Mouse (Mus musculus) kidney, embryonic 14.5 days (tissue): ENCODE measurements at regions not wholly inside any gene's neighbourhood (a gene's known extent, or its start where the extent isn't known, plus 50 kb on each side); places are given as distances from the start of the nearest gene placed in this dataset.
A peak's percentile ranks its signal among the peaks of the same experiment; 100 is the strongest.

Experiments
- ATAC-seq: fragments of 200-750 bp; cut with Nextera tagmentation; 2 replicates; pipeline ENCODE4 v1.8.0; 2017; ENCODE audit warnings: moderate number of reproducible peaks, mild to moderate bottlenecking, moderate TSS enrichment, moderate library complexity; ENCODE audit not compliant: low FRiP score, low TSS enrichment
- H3K27ac ChIP-seq: fragments of 300-500 bp; sonication (generic); 2 replicates; pipeline ENCODE4 v1.5.1; 2014; ENCODE audit warnings: low read depth, mild to moderate bottlenecking, low read length, moderate library complexity, mixed read lengths
- H3K27me3 ChIP-seq: fragments of 300-500 bp; sonication (generic); 2 replicates; pipeline ENCODE4 v1.6.1; 2014; ENCODE audit warnings: mild to moderate bottlenecking, low read length; ENCODE audit not compliant: control insufficient read depth, insufficient read depth
- H3K36me3 ChIP-seq: fragments of 300-500 bp; sonication (generic); 2 replicates; pipeline ENCODE4 v1.6.1; 2014; ENCODE audit warnings: low read length, mixed read lengths; ENCODE audit not compliant: control insufficient read depth, insufficient read depth
- H3K4me1 ChIP-seq: fragments of 300-500 bp; sonication (generic); 2 replicates; pipeline ENCODE4 v1.6.1; 2014; ENCODE audit warnings: low read length, mixed read lengths; ENCODE audit not compliant: control insufficient read depth, insufficient read depth
- H3K4me2 ChIP-seq: fragments of 300-500 bp; sonication (generic); replicated peaks from 2 replicates; pipeline ENCODE4 v1.6.1; 2014; ENCODE audit warnings: low read depth, mild to moderate bottlenecking, low read length
- H3K4me3 ChIP-seq: fragments of 300-500 bp; sonication (generic); 2 replicates; pipeline ENCODE4 v1.5.1; 2014; ENCODE audit warnings: mild to moderate bottlenecking, low read length
- H3K9ac ChIP-seq: fragments of 300-500 bp; sonication (generic); 2 replicates; pipeline ENCODE4 v1.6.1; 2014; ENCODE audit warnings: low read depth, mild to moderate bottlenecking, low read length, moderate library complexity
- H3K9me3 ChIP-seq: fragments of 300-500 bp; sonication (generic); 2 replicates; pipeline ENCODE4 v1.6.1; 2016; ENCODE audit warnings: low read length; ENCODE audit not compliant: control insufficient read depth
- WGBS: fragments of 180-500 bp; shearing (Covaris S2); extraction: QIAGEN DNeasy Blood & Tissue Kit; methylation state at CpG from one replicate; pipeline ENCODE4 v1.1.7; 2014; 5-methylcytosine and 5-hydroxymethylcytosine counted together

DNA sequence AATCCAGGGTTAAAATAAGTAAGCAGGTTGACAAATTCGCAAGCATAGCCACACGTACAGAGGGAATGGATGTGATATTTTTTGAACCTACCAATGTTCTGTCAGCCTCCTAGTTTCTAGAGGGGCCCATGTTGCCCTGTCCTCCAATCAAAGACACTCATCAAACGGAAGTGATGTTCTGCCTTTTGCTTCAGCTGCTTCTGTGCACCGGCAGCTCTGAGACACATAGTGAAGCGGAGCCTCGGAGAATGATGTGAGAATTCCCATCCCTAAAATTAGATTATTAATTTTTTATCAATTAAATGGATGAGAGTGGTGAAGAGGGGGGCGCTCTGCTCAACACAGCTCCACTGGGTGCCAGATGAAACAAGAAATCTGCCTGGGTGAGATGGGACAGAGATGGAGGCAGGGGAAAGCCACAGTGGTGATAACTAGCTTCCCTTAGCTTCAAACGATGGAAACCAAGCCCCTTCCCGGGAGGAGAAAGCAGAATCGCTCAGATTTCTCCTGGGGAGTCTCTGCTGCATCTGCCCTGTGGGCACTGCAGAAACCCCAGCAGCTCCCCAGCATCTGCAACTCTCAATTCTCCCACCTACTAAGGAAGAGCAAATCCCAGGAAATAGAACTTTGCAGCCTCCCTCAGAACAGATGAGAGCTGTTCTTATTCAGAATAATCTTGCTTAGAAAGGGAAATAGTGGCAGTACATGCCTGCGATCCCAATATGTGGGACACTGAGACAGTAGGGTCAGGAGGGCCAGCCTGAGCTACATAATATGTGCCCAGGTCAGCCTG is 391.7 kb upstream of the Clint1 start:
- no peaks in the 10 kb centered on the region for H3K9me3 ChIP-seq
- no peak overlapping the region for H3K9ac ChIP-seq
- no peak overlapping the region for H3K4me3 ChIP-seq
- H3K4me1 ChIP-seq, result peaks cover 4% of the 10 kb centered on the region; the same call in 1 of the 2 replicates
- no peak for ATAC-seq
- no peak overlapping the region for H3K4me2 ChIP-seq
- 87% methylated on average over 11 of the region's 11 CpGs for WGBS
- no peak overlapping the region for H3K27ac ChIP-seq
- no peaks in the 10 kb centered on the region for H3K36me3 ChIP-seq
- no peaks in the 10 kb centered on the region for H3K27me3 ChIP-seq

DNA sequence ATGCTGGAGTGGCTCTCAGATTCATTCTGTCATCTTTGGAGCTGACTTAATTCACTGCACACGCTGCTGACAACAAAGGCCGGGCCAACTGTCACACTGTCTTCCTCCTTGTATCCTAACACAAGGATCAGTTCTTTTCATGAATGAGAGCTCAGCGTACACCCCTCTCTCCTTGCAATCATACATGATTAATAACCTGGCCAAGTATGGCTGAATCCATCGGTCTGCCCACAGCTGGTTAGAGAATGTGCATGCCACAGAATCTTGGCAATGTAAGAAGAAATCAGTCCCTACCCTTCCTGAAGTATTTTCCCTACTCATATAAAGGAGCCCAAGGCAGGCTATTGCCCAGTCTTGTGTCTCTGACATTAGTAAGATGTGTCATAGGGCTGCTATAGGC is 387.4 kb upstream of the Clint1 start:
- Histone ChIP-seq H3K4me3 (no peak overlapping the region), H3K4me1 (no peaks in the 10 kb centered on the region; the same call in 1 of the 2 replicates), H3K27ac (no peak overlapping the region), H3K9me3 (no peaks in the 10 kb centered on the region), H3K9ac (no peak overlapping the region), H3K36me3 (no peaks in the 10 kb centered on the region), H3K27me3 (no peaks in the 10 kb centered on the region), H3K4me2 (no peak overlapping the region)
- 76% methylated on average over 4 of the region's 4 CpGs for WGBS
- no peak for ATAC-seq

DNA sequence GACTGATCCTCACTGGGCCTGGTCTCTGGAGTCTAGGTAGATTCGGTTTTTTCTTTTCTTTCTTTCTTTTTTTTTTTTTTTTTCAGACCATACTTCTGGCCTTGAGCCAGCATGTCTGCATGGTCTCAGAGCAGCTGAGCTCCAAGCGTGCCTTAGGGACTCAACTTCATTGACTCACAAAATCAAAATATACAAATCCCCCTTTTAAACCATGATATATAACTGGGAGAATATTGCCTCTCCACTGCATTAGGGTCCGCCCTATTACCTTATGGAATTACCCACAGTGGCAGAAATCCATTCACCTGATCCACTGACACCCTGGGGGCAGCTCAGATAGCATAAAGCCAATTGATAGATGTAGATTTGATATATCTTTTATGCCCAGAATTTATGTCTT is 385.5 kb upstream of the Clint1 start:
- no peak overlapping the region for H3K4me2 ChIP-seq
- H3K4me3 ChIP-seq, result no peak overlapping the region
- H3K27me3 ChIP-seq, result no peaks in the 10 kb centered on the region
- H3K36me3 ChIP-seq, result no peaks in the 10 kb centered on the region
- no peak overlapping the region for H3K27ac ChIP-seq
- ATAC-seq, result no peak
- H3K4me1 ChIP-seq, result no peaks in the 10 kb centered on the region; the same call in 1 of the 2 replicates
- no peaks in the 10 kb centered on the region for H3K9me3 ChIP-seq
- H3K9ac ChIP-seq, result no peak overlapping the region
- WGBS, result 50% methylated on average over 3 of the region's 3 CpGs

DNA sequence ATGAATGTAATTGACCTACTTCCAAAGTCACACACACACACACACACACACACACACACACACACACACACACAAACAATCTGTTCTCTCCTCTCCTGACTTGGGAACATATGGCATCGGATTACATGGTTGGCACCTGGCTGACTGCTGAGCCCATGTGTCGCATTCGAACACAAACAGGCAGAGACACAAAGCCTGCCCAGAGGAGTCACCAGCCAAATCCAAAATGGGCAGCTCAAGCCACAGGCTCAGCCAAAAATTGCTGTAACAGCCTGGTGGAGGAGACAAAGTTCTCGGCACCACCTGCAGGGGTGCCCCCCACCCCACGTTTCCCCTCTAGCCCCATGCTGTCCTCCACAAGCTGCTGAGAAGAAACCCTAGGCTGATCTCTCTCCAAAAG is 379.7 kb upstream of the Clint1 start:
- Histone ChIP-seq H3K27ac (no peak overlapping the region), H3K36me3 (no peaks in the 10 kb centered on the region), H3K27me3 (no peaks in the 10 kb centered on the region), H3K9ac (no peak overlapping the region), H3K9me3 (no peaks in the 10 kb centered on the region), H3K4me2 (no peak overlapping the region), H3K4me3 (no peak overlapping the region), H3K4me1 (no peaks in the 10 kb centered on the region)
- no peak for ATAC-seq
- WGBS, result 58% methylated on average over 5 of the region's 5 CpGs

DNA sequence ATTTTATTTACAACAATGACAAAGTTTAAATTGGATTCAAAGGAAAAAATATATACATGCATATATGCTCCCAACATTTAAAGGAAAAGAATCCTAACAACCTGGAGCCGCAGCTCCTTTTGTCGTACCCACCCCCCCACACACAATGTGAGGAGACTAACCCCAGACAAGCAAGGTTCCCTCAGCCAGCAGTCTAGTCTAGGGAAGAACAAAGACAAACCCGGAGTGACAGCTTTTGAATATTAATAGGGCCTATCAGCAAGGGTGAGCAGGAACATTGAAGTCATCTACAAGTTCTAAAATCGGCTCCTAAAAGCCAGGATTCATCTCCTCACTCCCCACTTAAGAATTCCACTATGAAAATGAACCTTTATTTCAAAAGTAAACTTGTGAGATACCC is 374.9 kb upstream of the Clint1 start:
- H3K4me1 ChIP-seq, result no peaks in the 10 kb centered on the region
- no peak for ATAC-seq
- no peak overlapping the region for H3K27ac ChIP-seq
- no peaks in the 10 kb centered on the region for H3K36me3 ChIP-seq
- WGBS, result 77% methylated on average over 4 of the region's 4 CpGs
- no peak overlapping the region for H3K4me2 ChIP-seq
- H3K9ac ChIP-seq, result no peak overlapping the region
- no peaks in the 10 kb centered on the region for H3K9me3 ChIP-seq
- no peak overlapping the region for H3K4me3 ChIP-seq
- H3K27me3 ChIP-seq, result no peaks in the 10 kb centered on the region

DNA sequence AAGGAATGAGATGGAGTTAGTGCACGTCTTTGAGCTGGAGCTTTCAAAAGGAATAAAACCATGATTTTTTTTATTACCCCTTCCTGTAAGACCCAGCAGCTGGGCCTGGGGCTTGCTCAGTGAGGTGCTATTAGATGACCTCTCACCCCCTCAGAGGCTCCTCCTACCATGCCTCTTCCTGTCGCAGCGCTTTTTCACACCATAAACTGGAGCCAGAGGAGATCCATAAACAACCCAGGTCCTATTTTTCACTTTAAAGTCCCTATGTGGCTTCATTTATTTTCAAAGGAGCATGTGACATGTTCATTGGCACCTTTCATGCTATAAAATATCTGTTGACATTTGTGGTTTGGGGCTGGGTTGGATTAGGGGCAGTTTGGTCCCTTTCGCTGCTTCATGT is 365.9 kb upstream of the Clint1 start:
- ATAC-seq, result no peak
- H3K4me2 ChIP-seq, result no peak overlapping the region
- WGBS, result 43% methylated on average over 4 of the region's 4 CpGs
- no peak overlapping the region for H3K27ac ChIP-seq
- no peaks in the 10 kb centered on the region for H3K4me1 ChIP-seq
- H3K27me3 ChIP-seq, result no peaks in the 10 kb centered on the region
- H3K9me3 ChIP-seq, result no peaks in the 10 kb centered on the region
- no peak overlapping the region for H3K9ac ChIP-seq
- H3K4me3 ChIP-seq, result no peak overlapping the region
- H3K36me3 ChIP-seq, result no peaks in the 10 kb centered on the region

- Histone ChIP-seq H3K36me3 (no peaks in the 10 kb centered on the region), H3K4me3 (no peak overlapping the region), H3K27ac (no peak overlapping the region), H3K9me3 (no peaks in the 10 kb centered on the region), H3K9ac (no peak overlapping the region; the same call in 1 of the 2 replicates), H3K27me3 (no peaks in the 10 kb centered on the region), H3K4me1 (no peaks in the 10 kb centered on the region), H3K4me2 (no peak overlapping the region)
- no peak for ATAC-seq
- WGBS, result 50% methylated on average over 19 of the region's 20 CpGs
These were observed 360.6 kb upstream of the Clint1 start for GRCm38 (mm10) chr11:45491021-45491967.

- Histone ChIP-seq H3K9ac (no peak overlapping the region), H3K4me2 (no peak overlapping the region), H3K27me3 (no peaks in the 10 kb centered on the region), H3K9me3 (no peaks in the 10 kb centered on the region), H3K36me3 (no peaks in the 10 kb centered on the region), H3K27ac (no peak overlapping the region), H3K4me1 (no peaks in the 10 kb centered on the region), H3K4me3 (no peak overlapping the region)
- no peak for ATAC-seq
- 57% methylated on average over 1 of the region's 1 CpGs for WGBS
These were observed 356.6 kb upstream of the Clint1 start for GRCm38 (mm10) chr11:45495246-45495645.

DNA sequence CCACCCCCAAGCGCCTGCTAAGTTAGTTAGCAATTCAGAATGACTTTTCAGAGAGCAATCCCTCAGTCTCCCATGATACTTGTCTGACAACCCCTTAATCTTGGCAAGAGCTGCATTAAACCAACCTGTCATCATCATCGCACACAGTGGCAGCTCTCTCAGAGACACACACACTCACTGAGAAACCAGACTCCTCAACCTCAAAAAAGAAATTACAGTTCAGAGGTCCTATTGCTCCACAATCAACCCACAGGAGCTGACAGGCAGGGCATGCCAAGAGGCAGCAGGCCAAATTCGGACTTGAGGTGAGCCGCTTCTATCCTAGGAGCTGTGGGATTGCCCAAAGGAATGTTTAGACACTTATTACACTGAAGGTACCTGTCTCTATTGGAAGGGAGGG is 343.3 kb upstream of the Clint1 start:
- WGBS, result 24% methylated on average over 4 of the region's 4 CpGs
- no peak overlapping the region for H3K9ac ChIP-seq
- H3K36me3 ChIP-seq, result no peaks in the 10 kb centered on the region
- peaks cover 4% of the 10 kb centered on the region; the same call in 1 of the 2 replicates for H3K9me3 ChIP-seq
- H3K4me2 ChIP-seq, result no peak overlapping the region
- H3K4me1 ChIP-seq, result no peaks in the 10 kb centered on the region
- no peak overlapping the region for H3K4me3 ChIP-seq
- no peak overlapping the region for H3K27ac ChIP-seq
- H3K27me3 ChIP-seq, result no peaks in the 10 kb centered on the region
- 0 out of 2 replicates have a peak, but pooled peaks have one; percentile 32 for ATAC-seq
